Mouse (Mus musculus) limb, embryonic 14.5 days (tissue): Measurements from ENCODE around the gene Lgals12. TPM values are rescaled to one million over a fixed set of nuclear protein-coding genes. Genes with fewer than 3 reads are reported as not detected.

Experiments
- ATAC-seq: fragments of 200-750 bp; cut with Nextera tagmentation; 2 replicates; pipeline ENCODE4 v1.8.0; 2017; ENCODE audit warnings: low read depth, moderate number of reproducible peaks, moderate TSS enrichment; ENCODE audit not compliant: low FRiP score
- DNase-seq: peaks from one replicate; pipeline ENCODE4 v3.0.0-alpha.2; 2015; ENCODE audit warnings: low spot score
- H3K27ac ChIP-seq: fragments of 300-500 bp; sonication (generic); replicated peaks from 2 replicates; pipeline ENCODE4 v1.5.1; 2014; ENCODE audit warnings: low read depth, mild to moderate bottlenecking, low read length, moderate library complexity, mixed read lengths
- H3K27me3 ChIP-seq: fragments of 300-500 bp; sonication (generic); 2 replicates; pipeline ENCODE4 v1.6.1; 2014; ENCODE audit warnings: low read length, mixed read lengths; ENCODE audit not compliant: control insufficient read depth, insufficient read depth
- H3K36me3 ChIP-seq: fragments of 300-500 bp; sonication (generic); 2 replicates; pipeline ENCODE4 v1.6.1; 2014; ENCODE audit warnings: mild to moderate bottlenecking, low read length, moderate library complexity, mixed read lengths; ENCODE audit not compliant: control insufficient read depth, insufficient read depth
- H3K4me1 ChIP-seq: fragments of 300-500 bp; sonication (generic); 2 replicates; pipeline ENCODE4 v1.6.1; 2014; ENCODE audit warnings: antibody characterized with exemption, low read length, mixed read lengths; ENCODE audit not compliant: control insufficient read depth, insufficient read depth
- H3K4me2 ChIP-seq: fragments of 300-500 bp; sonication (generic); replicated peaks from 2 replicates; pipeline ENCODE4 v1.6.1; 2014; ENCODE audit warnings: low read depth, mild to moderate bottlenecking, low read length, moderate library complexity; ENCODE audit not compliant: severe bottlenecking
- H3K4me3 ChIP-seq: fragments of 300-500 bp; sonication (generic); replicated peaks from 2 replicates; pipeline ENCODE4 v1.5.1; 2014; ENCODE audit warnings: low read length
- H3K9ac ChIP-seq: fragments of 300-500 bp; sonication (generic); 2 replicates; pipeline ENCODE4 v1.6.1; 2014; ENCODE audit warnings: mild to moderate bottlenecking, low read depth, low read length, moderate library complexity; ENCODE audit not compliant: severe bottlenecking
- H3K9me3 ChIP-seq: fragments of 300-500 bp; sonication (generic); 2 replicates; pipeline ENCODE4 v1.6.1; 2016; ENCODE audit warnings: low read length; ENCODE audit not compliant: control insufficient read depth
- POLR2A ChIP-seq: fragments of 200-500 bp; IDR thresholded peaks from 2 replicates; pipeline ENCODE4 v1.8.0; 2012; ENCODE audit warnings: inconsistent platforms, mild to moderate bottlenecking, moderate library complexity, borderline replicate concordance; ENCODE audit not compliant: insufficient read depth, insufficient read length; ENCODE audit errors: extremely low read depth
- WGBS: fragments of 180-500 bp; shearing (Covaris S2); extraction: QIAGEN DNeasy Blood & Tissue Kit; methylation state at CpG from one replicate; pipeline ENCODE4 v1.1.7; 2014; 5-methylcytosine and 5-hydroxymethylcytosine counted together
- polyA plus RNA-seq, 2 experiments: library from polyadenylated mRNA; depleted of rRNA in 1 of 2; stranded (reverse) in 1 of 2; unstranded in 1 of 2; fragments of >200 nt; fragmentation: Nextera tagmentation in 1 of 2; extraction: Ambion mirVana in 1 of 2; gene quantifications; 2 replicates each; pipeline versions ENCODE4 v1.2.1 to v1.2.3; 2012 to 2014

Lgals12 gene
- polyA plus RNA-seq, 2 experiments = 0.77 to 1.8 TPM

DNA sequence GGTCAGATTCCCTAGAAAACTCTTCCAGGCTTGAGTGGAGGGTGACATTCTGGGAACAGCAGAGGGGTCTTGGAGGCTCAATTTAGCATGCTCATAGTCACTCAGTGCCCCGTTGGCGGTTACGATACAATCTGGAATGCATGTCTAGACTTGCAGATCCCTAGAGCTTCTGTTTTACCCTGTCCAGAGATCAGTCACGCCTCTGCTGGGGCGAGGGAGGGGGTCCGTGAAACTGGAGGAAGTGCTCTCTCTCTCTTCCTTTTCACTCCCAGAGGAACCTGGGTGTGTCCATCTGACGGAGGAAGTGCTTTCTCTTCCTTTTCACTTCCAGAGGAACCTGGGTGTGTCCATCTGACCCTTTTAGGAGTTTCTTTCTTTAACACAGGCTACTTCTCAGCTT, 23.9 kb downstream of the Lgals12 start:
- WGBS = 45% methylated on average over 7 of the region's 7 CpGs
- no peak for TF ChIP-seq POLR2A
- no peak overlapping the region for H3K4me3 ChIP-seq
- no peaks in the 10 kb centered on the region for H3K36me3 ChIP-seq
- ATAC-seq (no peak), DNase-seq (no peak)
- no peaks in the 10 kb centered on the region for H3K27me3 ChIP-seq
- no peak overlapping the region for H3K4me2 ChIP-seq
- H3K27ac ChIP-seq = no peak overlapping the region
- no peaks in the 10 kb centered on the region for H3K4me1 ChIP-seq
- H3K9me3 ChIP-seq = no peaks in the 10 kb centered on the region
- no peak overlapping the region for H3K9ac ChIP-seq

DNA sequence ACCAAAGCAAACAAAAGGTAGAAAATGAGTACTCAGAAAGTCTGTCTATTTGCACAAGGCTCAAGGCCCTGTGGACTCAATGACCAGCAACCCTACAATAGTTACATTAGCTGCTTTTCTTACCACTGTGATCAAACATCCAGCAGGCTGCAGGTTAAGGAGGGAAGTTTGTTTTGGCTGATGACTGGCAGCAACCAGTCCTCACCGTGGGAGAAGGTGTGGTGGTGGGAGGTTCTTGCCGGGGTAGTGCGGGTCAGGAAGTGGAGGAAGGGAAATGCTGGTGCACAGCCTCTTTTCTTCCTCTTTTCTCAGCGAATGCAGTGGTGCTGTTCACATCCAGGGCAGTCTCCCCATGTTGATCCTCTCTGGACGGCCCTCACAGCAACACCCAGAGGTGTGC, 26.0 kb downstream of the Lgals12 start:
- 49% methylated on average over 5 of the region's 5 CpGs for WGBS
- TF ChIP-seq POLR2A = no peak
- no peak overlapping the region for H3K4me3 ChIP-seq
- no peak for DNase-seq
- no peak overlapping the region for H3K4me2 ChIP-seq
- no peaks in the 10 kb centered on the region for H3K4me1 ChIP-seq
- no peaks in the 10 kb centered on the region for H3K27me3 ChIP-seq
- H3K27ac ChIP-seq = no peak overlapping the region
- H3K9me3 ChIP-seq = no peaks in the 10 kb centered on the region
- ATAC-seq = no peak
- no peak overlapping the region for H3K9ac ChIP-seq
- H3K36me3 ChIP-seq = no peaks in the 10 kb centered on the region

DNA sequence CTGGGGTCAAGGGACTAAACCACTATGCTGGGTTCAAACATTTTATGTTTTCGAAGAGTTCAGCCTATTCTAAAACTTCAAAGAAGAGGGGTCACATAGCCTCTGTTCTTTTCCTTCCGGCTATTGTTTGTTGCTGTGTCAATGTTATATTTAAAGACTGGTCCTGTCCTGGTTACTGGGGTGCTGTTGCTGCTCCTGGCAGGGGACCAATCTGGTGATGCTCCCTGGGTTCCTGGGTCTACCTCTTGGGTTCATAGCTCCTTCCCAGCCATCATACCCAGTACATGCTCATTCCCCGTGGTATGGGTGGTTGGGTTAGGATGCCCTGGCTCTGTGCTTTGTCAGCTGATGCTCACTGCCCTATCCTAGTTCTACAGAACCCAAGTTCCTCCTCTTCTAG, 29.3 kb downstream of the Lgals12 start:
- Histone ChIP-seq H3K4me1 (no peaks in the 10 kb centered on the region), H3K4me3 (no peak overlapping the region), H3K27ac (no peak overlapping the region), H3K36me3 (no peaks in the 10 kb centered on the region), H3K27me3 (no peaks in the 10 kb centered on the region), H3K9me3 (no peaks in the 10 kb centered on the region), H3K4me2 (no peak overlapping the region), H3K9ac (no peak overlapping the region)
- no peak for TF ChIP-seq POLR2A
- 85% methylated on average over 3 of the region's 3 CpGs for WGBS
- DNase-seq = no peak
- no peak for ATAC-seq

DNA sequence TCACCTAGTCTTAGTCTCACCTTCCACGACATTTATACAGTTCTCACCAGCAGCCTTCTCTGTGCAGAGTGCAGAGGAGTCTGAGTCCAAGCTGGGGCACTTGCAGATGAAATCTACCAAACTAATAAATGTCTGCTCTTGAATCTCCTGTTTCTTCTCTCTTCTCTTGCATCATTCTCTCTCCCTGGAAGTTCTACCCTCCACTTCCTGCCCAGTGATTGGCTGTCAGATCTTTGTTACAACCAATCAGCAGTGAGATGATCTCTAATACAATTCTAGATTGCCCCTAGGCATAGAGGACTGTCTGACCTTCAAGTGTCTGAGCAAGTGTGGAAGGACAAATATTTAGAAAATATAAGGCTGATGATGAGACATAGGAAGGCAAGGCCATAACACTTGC, 30.8 kb downstream of the Lgals12 start:
- 76% methylated on average over 1 of the region's 1 CpGs for WGBS
- DNase-seq (no peak), ATAC-seq (no peak)
- no peak overlapping the region for H3K9ac ChIP-seq
- no peak overlapping the region for H3K4me2 ChIP-seq
- no peak overlapping the region for H3K4me3 ChIP-seq
- TF ChIP-seq POLR2A = no peak
- no peak overlapping the region for H3K27ac ChIP-seq
- no peaks in the 10 kb centered on the region for H3K36me3 ChIP-seq
- H3K27me3 ChIP-seq = no peaks in the 10 kb centered on the region
- no peaks in the 10 kb centered on the region for H3K9me3 ChIP-seq
- H3K4me1 ChIP-seq = no peaks in the 10 kb centered on the region

DNA sequence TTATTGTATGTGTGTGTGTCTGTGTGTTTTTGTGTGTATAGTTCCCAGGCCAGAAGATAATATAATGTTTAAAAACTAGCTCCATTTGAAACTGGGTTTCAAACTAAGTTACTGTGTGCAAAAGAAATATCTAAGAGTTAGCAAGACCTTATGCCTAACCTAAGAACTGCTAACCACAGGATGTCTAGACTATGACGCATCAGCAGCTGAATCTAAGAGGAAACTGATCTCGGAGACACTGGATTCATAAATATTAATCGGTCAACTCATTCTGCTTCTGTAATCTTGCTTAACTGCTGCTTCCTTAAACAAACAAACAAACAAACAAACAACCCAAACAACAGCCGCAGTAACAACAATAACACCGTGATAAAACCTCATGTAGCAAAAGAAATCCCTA, 37.3 kb downstream of the Lgals12 start:
- ATAC-seq (no peak), DNase-seq (no peak)
- Histone ChIP-seq H3K27me3 (no peaks in the 10 kb centered on the region), H3K4me3 (no peak overlapping the region), H3K9ac (no peak overlapping the region), H3K27ac (no peak overlapping the region), H3K4me2 (no peak overlapping the region), H3K4me1 (peaks cover 13% of the 10 kb centered on the region), H3K9me3 (no peaks in the 10 kb centered on the region), H3K36me3 (no peaks in the 10 kb centered on the region)
- TF ChIP-seq POLR2A = no peak
- WGBS = 87% methylated on average over 5 of the region's 5 CpGs

- ATAC-seq (no peak), DNase-seq (no peak)
- Histone ChIP-seq H3K9me3 (no peaks in the 10 kb centered on the region), H3K4me2 (no peak overlapping the region), H3K4me1 (peaks cover 13% of the 10 kb centered on the region), H3K36me3 (no peaks in the 10 kb centered on the region), H3K27ac (0 out of 2 replicates have a peak overlapping the region, but pooled peaks have one; percentile 34), H3K4me3 (no peak overlapping the region), H3K27me3 (no peaks in the 10 kb centered on the region), H3K9ac (no peak overlapping the region)
- WGBS = 25% methylated on average over 3 of the region's 3 CpGs
- TF ChIP-seq POLR2A = no peak
Observed at GRCm38 (mm10) chr19:7568364-7568763, 38.6 kb downstream of the Lgals12 start.
